Mouse (Mus musculus) E14TG2a.4 (cell line): Measurements from ENCODE around the gene Ttll11.

Source experiments
- CTCF ChIP-seq: conservative IDR thresholded peaks from 2 replicates; pipeline ENCODE4 v1.5.1; 2014; ENCODE audit warnings: low read length
- POU5F1 ChIP-seq: IDR thresholded peaks from 2 replicates; pipeline ENCODE4 v1.6.1; 2014; ENCODE audit warnings: low read length, borderline replicate concordance

GRCm38 (mm10) chr2:36023291-36023690 is 43.6 kb upstream of the Ttll11 start:
- TF ChIP-seq CTCF: no peak
- no peak for TF ChIP-seq POU5F1
